Mouse (Mus musculus): ENCODE results near the gene Epp13. TPM values are rescaled to one million over a fixed set of nuclear protein-coding genes. Genes with fewer than 3 reads are reported as not detected.
"Not testable (repeated sequence)": the region's sequence is repeated elsewhere in the genome, so short reads cannot be mapped to it uniquely, and the experiment has no call there.

The Epp13 gene
- total RNA-seq, 1 experiment from 2014 or later = not detected

DNA sequence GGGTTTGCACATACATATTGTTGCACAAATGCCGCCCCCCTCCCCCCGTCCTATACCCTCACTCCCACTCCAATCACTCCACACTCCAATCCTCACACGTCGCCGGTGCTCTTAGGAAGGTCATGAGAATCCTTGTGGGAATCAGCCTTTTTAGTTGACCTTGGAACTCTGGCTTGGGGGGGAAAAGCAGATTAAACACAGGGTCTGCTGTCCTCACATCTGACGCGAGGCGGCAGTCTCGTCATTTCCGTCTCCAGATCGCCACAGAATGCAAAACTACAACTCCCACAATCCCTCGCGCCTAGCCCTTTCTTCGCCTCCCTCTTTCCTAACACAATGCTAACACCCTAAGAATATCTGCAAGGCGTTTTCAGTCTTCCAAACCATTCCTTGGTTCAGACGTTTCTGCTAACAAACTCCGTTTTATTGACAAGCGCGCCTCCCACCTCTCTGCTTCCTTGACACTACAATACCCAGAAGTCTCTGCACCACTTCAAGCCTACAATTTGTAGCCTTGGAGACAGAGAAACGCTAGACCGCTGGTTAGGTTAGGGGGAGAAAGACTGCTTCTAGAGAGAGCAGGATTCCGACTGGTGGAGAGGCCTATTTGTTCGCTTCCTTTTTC is 31.1 kb downstream of the Epp13 start:
- ATAC-seq (ENCODE audit: extremely low read depth, insufficient number of reproducible peaks, low FRiP score, poor library complexity, severe bottlenecking) = peak; percentile 66

GRCm38 (mm10) chr7:6284442-6285012 is 32.0 kb downstream of the Epp13 start:
- ATAC-seq (ENCODE audit: extremely low read depth, insufficient number of reproducible peaks, low FRiP score, poor library complexity, severe bottlenecking) = no peak

- ATAC-seq (ENCODE audit: extremely low read depth, insufficient number of reproducible peaks, low FRiP score, poor library complexity, severe bottlenecking) = no peak
These were observed 32.9 kb downstream of the Epp13 start for GRCm38 (mm10) chr7:6285366-6285765.

GRCm38 (mm10) chr7:6285842-6286705 is 33.6 kb downstream of the Epp13 start, which contains the start of gene Zfp667:
Zfp667 (plus strand) TSS chr7:6286579.
- ATAC-seq (ENCODE audit: extremely low read depth, insufficient number of reproducible peaks, low FRiP score, poor library complexity, severe bottlenecking) = peak; percentile 70

DNA sequence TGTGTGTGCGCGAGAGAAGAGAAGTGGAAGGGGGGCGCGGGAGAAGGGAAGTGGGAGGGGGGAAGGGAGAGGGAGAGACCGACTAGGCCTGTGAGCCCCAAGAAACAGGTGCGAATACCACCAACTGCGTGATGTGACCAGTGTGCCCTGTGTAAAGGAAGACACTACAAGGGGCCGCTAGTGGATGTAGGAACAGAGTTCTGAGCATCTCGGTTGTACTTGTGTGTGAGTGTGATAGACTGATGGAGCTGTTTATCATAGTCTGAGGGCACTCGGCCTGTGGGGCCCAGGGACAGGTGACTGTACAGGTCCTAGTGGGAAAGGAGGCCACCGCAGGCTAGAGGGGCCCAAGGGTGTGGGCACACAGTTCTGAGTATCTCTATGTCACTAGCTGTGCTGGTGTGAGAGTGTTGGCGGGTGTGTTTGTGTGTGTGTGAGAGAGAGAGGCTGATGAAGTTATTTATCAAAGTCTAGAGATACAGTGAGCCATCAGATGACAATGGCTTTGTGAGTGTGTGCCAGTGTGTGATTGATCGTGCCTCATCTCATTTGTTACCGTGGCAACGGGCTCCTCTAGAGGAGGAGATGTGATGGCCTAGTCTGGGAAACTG is 34.5 kb downstream of the Epp13 start:
- no peak for ATAC-seq (ENCODE audit: extremely low read depth, insufficient number of reproducible peaks, low FRiP score, poor library complexity, severe bottlenecking)

- ATAC-seq (ENCODE audit: extremely low read depth, insufficient number of reproducible peaks, low FRiP score, poor library complexity, severe bottlenecking) = not testable (repeated sequence)
These were observed 38.6 kb downstream of the Epp13 start for GRCm38 (mm10) chr7:6291121-6291520.

DNA sequence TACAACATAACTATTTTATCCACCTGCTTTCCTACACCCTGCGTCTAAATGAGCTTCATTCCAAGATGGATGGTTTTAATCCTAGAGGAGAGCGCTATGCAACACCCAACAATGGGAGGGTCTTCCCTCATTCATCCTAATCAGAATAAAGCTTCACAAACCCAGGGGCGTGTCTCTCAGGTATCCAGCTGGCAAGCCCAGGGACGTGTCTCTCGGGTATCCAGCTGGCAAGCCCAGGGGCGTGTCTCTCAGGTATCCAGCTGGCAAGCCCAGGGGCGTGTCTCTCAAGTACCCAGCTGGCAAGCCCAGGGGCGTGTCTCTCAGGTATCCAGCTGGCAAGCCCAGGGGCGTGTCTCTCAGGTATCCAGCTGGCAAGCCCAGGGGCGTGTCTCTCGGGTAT is 48.3 kb downstream of the Epp13 start:
- ATAC-seq (ENCODE audit: extremely low read depth, insufficient number of reproducible peaks, low FRiP score, poor library complexity, severe bottlenecking) = not testable (repeated sequence)

GRCm38 (mm10) chr7:6330458-6331232 is 78.1 kb downstream of the Epp13 start:
- ATAC-seq (ENCODE audit: extremely low read depth, insufficient number of reproducible peaks, low FRiP score, poor library complexity, severe bottlenecking) = no peak; the same call in 1 of the 2 replicates

- peak; percentile 75 for ATAC-seq (ENCODE audit: extremely low read depth, insufficient number of reproducible peaks, low FRiP score, poor library complexity, severe bottlenecking)
These were observed 78.9 kb downstream of the Epp13 start, which contains the start of gene Zfp583 for GRCm38 (mm10) chr7:6331233-6331956. Zfp583 (minus strand) TSS chr7:6331285.

Other genes starting within 250 kb of the Epp13 start
- gene Vmn1r65, start 241.7 kb upstream of the Epp13 start, total RNA-seq (2017) = not detected in 2 replicates
- not detected in 2 replicates for gene Nlrp4c, start 207.5 kb upstream of the Epp13 start, total RNA-seq (2017)
- 29.7 and 29.9 TPM in 2 replicates for gene Zfp787, start 96.7 kb upstream of the Epp13 start, total RNA-seq (2017)
- gene Zfp444, start 80.5 kb upstream of the Epp13 start, total RNA-seq (2017) = 22.6 and 32.4 TPM in 2 replicates
- gene Galp, start 55.6 kb upstream of the Epp13 start, total RNA-seq (2017) = not detected in 2 replicates
- gene Zscan5b, start 30.4 kb upstream of the Epp13 start, total RNA-seq (2017) = not detected in 2 replicates
- gene Zfp667, start 33.9 kb downstream of the Epp13 start, total RNA-seq (2017) = 5.5 and 5.8 TPM in 2 replicates
- gene Zfp583, start 78.6 kb downstream of the Epp13 start, total RNA-seq (2017) = 0.86 and 1.7 TPM in 2 replicates
- 0.47 and 0.74 TPM in 2 replicates for gene Gm3854, start 91.0 kb downstream of the Epp13 start, total RNA-seq (2017)
- 2.6 and 3.1 TPM in 2 replicates for gene Zfp78, start 110.6 kb downstream of the Epp13 start, total RNA-seq (2017)
- gene Zfp28, start 130.6 kb downstream of the Epp13 start, total RNA-seq (2017) = 3.1 and 6.5 TPM in 2 replicates
- not detected in 2 replicates for gene Smim17, start 146.0 kb downstream of the Epp13 start, total RNA-seq (2017)
- gene Gm20715, start 157.6 kb downstream of the Epp13 start, total RNA-seq (2017) = not detected in 2 replicates
- not detected in 2 replicates for gene Olfr1344, start 186.0 kb downstream of the Epp13 start, total RNA-seq (2017)
- gene Olfr1336, start 203.5 kb downstream of the Epp13 start, total RNA-seq (2017) = not detected in 2 replicates
- not detected in 2 replicates for gene Olfr1346, start 214.4 kb downstream of the Epp13 start, total RNA-seq (2017)
- gene Olfr5, start 234.2 kb downstream of the Epp13 start, total RNA-seq (2017) = not detected in 2 replicates
- gene Olfr1347, start 247.0 kb downstream of the Epp13 start, total RNA-seq (2017) = not detected in 2 replicates

All from neutrophil, adult 5-6 weeks (primary cell).